Mouse (Mus musculus) midbrain, embryonic 16.5 days (tissue): ENCODE data around the gene 1700037H04Rik. TPM values are rescaled to one million over a fixed set of nuclear protein-coding genes. Genes with fewer than 3 reads are reported as not detected.

Experiments used
- ATAC-seq: fragments of 200-750 bp; cut with Nextera tagmentation; 2 replicates; pipeline ENCODE4 v1.8.0; 2017; ENCODE audit warnings: moderate TSS enrichment
- H3K27ac ChIP-seq: fragments of 300-500 bp; sonication (generic); 2 replicates; pipeline ENCODE4 v1.5.1; 2014; ENCODE audit warnings: mild to moderate bottlenecking, low read length, mixed read lengths
- H3K27me3 ChIP-seq: fragments of 300-500 bp; sonication (generic); 2 replicates; pipeline ENCODE4 v1.6.1; 2014; ENCODE audit warnings: low read depth, low read length, mixed read lengths; ENCODE audit not compliant: control insufficient read depth, insufficient read depth
- H3K36me3 ChIP-seq: fragments of 300-500 bp; sonication (generic); 2 replicates; pipeline ENCODE4 v1.6.1; 2014; ENCODE audit warnings: mild to moderate bottlenecking, low read length, moderate library complexity, mixed read lengths; ENCODE audit not compliant: control insufficient read depth, insufficient read depth
- H3K4me1 ChIP-seq: fragments of 300-500 bp; sonication (generic); 2 replicates; pipeline ENCODE4 v1.6.1; 2014; ENCODE audit warnings: mild to moderate bottlenecking, low read length, mixed read lengths; ENCODE audit not compliant: control insufficient read depth, insufficient read depth
- H3K4me2 ChIP-seq: fragments of 300-500 bp; sonication (generic); 2 replicates; pipeline ENCODE4 v1.6.1; 2014; ENCODE audit warnings: mild to moderate bottlenecking, low read length, mixed read lengths
- H3K4me3 ChIP-seq: fragments of 300-500 bp; sonication (generic); 2 replicates; pipeline ENCODE4 v1.5.1; 2014; ENCODE audit warnings: low read depth, mild to moderate bottlenecking, low read length, moderate library complexity, mixed read lengths
- H3K9ac ChIP-seq: fragments of 300-500 bp; sonication (generic); 2 replicates; pipeline ENCODE4 v1.6.1; 2014; ENCODE audit warnings: low read depth, low read length, mixed read lengths
- H3K9me3 ChIP-seq: fragments of 300-500 bp; sonication (generic); replicated peaks from 2 replicates; pipeline ENCODE4 v1.6.1; 2014; ENCODE audit warnings: mild to moderate bottlenecking, low read length, mixed read lengths; ENCODE audit not compliant: control insufficient read depth, poor library complexity, severe bottlenecking
- WGBS: fragments of 180-500 bp; shearing (Covaris S2); extraction: QIAGEN DNeasy Blood & Tissue Kit; methylation state at CpG from one replicate; pipeline ENCODE4 v1.1.7; 2014; 5-methylcytosine and 5-hydroxymethylcytosine counted together
- polyA plus RNA-seq: library from polyadenylated mRNA; unstranded; fragments of >200 nt; fragmentation: Nextera tagmentation; extraction: Ambion mirVana; gene quantifications from 2 replicates; pipeline ENCODE4 v1.2.1, GENCODE M21; 2015

Gene 1700037H04Rik
- 74.0 and 74.1 TPM in 2 replicates for polyA plus RNA-seq

GRCm38 (mm10) chr2:131159938-131160581 lies at the start of gene 1700037H04Rik:
1700037H04Rik (minus strand) TSS chr2:131160081.
- Histone ChIP-seq H3K36me3 (no peaks in the 10 kb centered on the region), H3K4me2 (peak within 1 kb of the TSS; percentile 94), H3K9ac (peak within 1 kb of the TSS; percentile 90), H3K27me3 (no peaks in the 10 kb centered on the region), H3K4me1 (peaks cover 25% of the 10 kb centered on the region), H3K9me3 (no peaks in the 10 kb centered on the region), H3K4me3 (peak within 1 kb of the TSS; percentile 84), H3K27ac (peak within 1 kb of the TSS; percentile 94)
- under 1% methylated on average over 52 of the region's 54 CpGs for WGBS
- ATAC-seq, result peak; percentile 95

GRCm38 (mm10) chr2:131209125-131209795 lies 49.4 kb upstream of the 1700037H04Rik start:
- Histone ChIP-seq H3K9ac (peak overlapping the region; percentile 73), H3K36me3 (no peaks in the 10 kb centered on the region), H3K4me3 (peak overlapping the region; percentile 59), H3K9me3 (no peaks in the 10 kb centered on the region), H3K4me1 (peaks cover 14% of the 10 kb centered on the region), H3K27ac (peak overlapping the region; percentile 94), H3K4me2 (peak overlapping the region; percentile 68), H3K27me3 (no peaks in the 10 kb centered on the region)
- ATAC-seq, result peak; percentile 29
- 76% methylated on average over 4 of the region's 4 CpGs for WGBS

- 97% methylated on average over 2 of the region's 2 CpGs for WGBS
- ATAC-seq, result no peak
- no peak overlapping the region for H3K9ac ChIP-seq
- H3K27me3 ChIP-seq, result no peaks in the 10 kb centered on the region
- H3K9me3 ChIP-seq, result no peaks in the 10 kb centered on the region
- no peak overlapping the region for H3K4me3 ChIP-seq
- peaks cover 14% of the 10 kb centered on the region for H3K4me1 ChIP-seq
- H3K4me2 ChIP-seq, result no peak overlapping the region
- no peaks in the 10 kb centered on the region for H3K36me3 ChIP-seq
- no peak overlapping the region for H3K27ac ChIP-seq
Measured at GRCm38 (mm10) chr2:131208356-131208755, 48.5 kb upstream of the 1700037H04Rik start.

GRCm38 (mm10) chr2:131206778-131207177 lies 46.9 kb upstream of the 1700037H04Rik start, which contains the start of gene Ap5s1:
Ap5s1 (plus strand) TSS chr2:131207078.
- 85% methylated on average over 4 of the region's 4 CpGs for WGBS
- H3K27me3 ChIP-seq, result no peaks in the 10 kb centered on the region
- ATAC-seq, result no peak

GRCm38 (mm10) chr2:131205521-131206182 lies 45.8 kb upstream of the 1700037H04Rik start:
- Histone ChIP-seq H3K9me3 (no peaks in the 10 kb centered on the region), H3K27ac (no peak overlapping the region), H3K4me1 (peaks cover 5% of the 10 kb centered on the region; the same call in 1 of the 2 replicates), H3K36me3 (no peaks in the 10 kb centered on the region), H3K27me3 (no peaks in the 10 kb centered on the region), H3K4me2 (no peak overlapping the region), H3K4me3 (no peak overlapping the region), H3K9ac (no peak overlapping the region)
- no peak for ATAC-seq
- 89% methylated on average over 8 of the region's 8 CpGs for WGBS

More at GRCm38 (mm10) chr2:131206778-131207177, 46.9 kb upstream of the 1700037H04Rik start, which contains the start of gene Ap5s1:
- Histone ChIP-seq H3K4me1 (peaks cover 12% of the 10 kb centered on the region), H3K9me3 (no peaks in the 10 kb centered on the region), H3K4me2 (no peak within 1 kb of the TSS), H3K27ac (no peak within 1 kb of the TSS), H3K9ac (no peak within 1 kb of the TSS), H3K4me3 (no peak within 1 kb of the TSS), H3K36me3 (no peaks in the 10 kb centered on the region)

GRCm38 (mm10) chr2:131204410-131204981 lies 44.6 kb upstream of the 1700037H04Rik start:
- Histone ChIP-seq H3K36me3 (no peaks in the 10 kb centered on the region), H3K4me1 (peaks cover 2% of the 10 kb centered on the region; the same call in 1 of the 2 replicates), H3K9me3 (no peaks in the 10 kb centered on the region), H3K27ac (no peak overlapping the region), H3K27me3 (no peaks in the 10 kb centered on the region), H3K9ac (no peak overlapping the region), H3K4me2 (no peak overlapping the region), H3K4me3 (no peak overlapping the region)
- ATAC-seq, result no peak
- WGBS, result 61% methylated on average over 7 of the region's 7 CpGs

- Histone ChIP-seq H3K4me2 (no peak overlapping the region), H3K9ac (no peak overlapping the region), H3K4me1 (no peaks in the 10 kb centered on the region), H3K27ac (no peak overlapping the region), H3K27me3 (no peaks in the 10 kb centered on the region), H3K9me3 (no peaks in the 10 kb centered on the region), H3K36me3 (no peaks in the 10 kb centered on the region), H3K4me3 (no peak overlapping the region)
- no peak for ATAC-seq
- WGBS, result 92% methylated on average over 6 of the region's 6 CpGs
Measured at GRCm38 (mm10) chr2:131203816-131204409, 44.0 kb upstream of the 1700037H04Rik start.

- Histone ChIP-seq H3K36me3 (no peaks in the 10 kb centered on the region), H3K9ac (no peak overlapping the region), H3K4me2 (no peak overlapping the region), H3K27ac (no peak overlapping the region), H3K4me3 (no peak overlapping the region), H3K4me1 (no peaks in the 10 kb centered on the region), H3K27me3 (no peaks in the 10 kb centered on the region), H3K9me3 (no peaks in the 10 kb centered on the region)
- WGBS, result 95% methylated on average over 3 of the region's 3 CpGs
- no peak for ATAC-seq
Measured at GRCm38 (mm10) chr2:131201262-131201661, 41.4 kb upstream of the 1700037H04Rik start.
